Mouse (Mus musculus) MEL (cell line): ENCODE data around the gene Chst15. TPM values are rescaled to one million over a fixed set of nuclear protein-coding genes. Genes with fewer than 3 reads are reported as not detected.

Source experiments
- DNase-seq: peaks from one replicate; pipeline ENCODE4 v3.0.0; 2011; ENCODE audit warnings: low read depth, low spot score
- H3K27ac ChIP-seq: 2 replicates; pipeline ENCODE4 v1.5.1; 2012; ENCODE audit warnings: low read depth, mild to moderate bottlenecking, control low read depth, low read length, moderate library complexity; ENCODE audit not compliant: control insufficient read depth
- H3K27me3 ChIP-seq, 2 experiments: fragments of 150-350 bp in 1 of 2; sonication (generic) in 1 of 2; 2 replicates each; pipeline ENCODE4 v1.6.1; 2012; ENCODE audit warnings: low read length in 2 of 2, mild to moderate bottlenecking in 2 of 2, improper control_type of control experiment in 1 of 2, moderate library complexity in 1 of 2; ENCODE audit not compliant: insufficient read depth in 2 of 2, control insufficient read depth in 1 of 2
- H3K36me3 ChIP-seq, 2 experiments: 2 replicates each; pipeline ENCODE4 v1.6.1; 2012 to 2014; ENCODE audit warnings: low read length in 2 of 2, improper control_type of control experiment in 1 of 2, inconsistent platforms in 1 of 2, mild to moderate bottlenecking in 1 of 2; ENCODE audit not compliant: insufficient read depth in 2 of 2, control insufficient read depth in 1 of 2
- H3K4me1 ChIP-seq, 2 experiments: fragments of 150-350 bp in 1 of 2; sonication (generic) in 1 of 2; 2 replicates each; pipeline ENCODE4 v1.6.1; 2012; ENCODE audit warnings: low read length in 2 of 2, improper control_type of control experiment in 1 of 2, mild to moderate bottlenecking in 1 of 2; ENCODE audit not compliant: insufficient read depth in 2 of 2, control insufficient read depth in 1 of 2
- H3K4me3 ChIP-seq, 2 experiments: fragments of 150-350 bp in 1 of 2; sonication (generic) in 1 of 2; 2 replicates each; pipeline ENCODE4 v1.5.1; 2012; ENCODE audit warnings: low read depth in 2 of 2, low read length in 2 of 2, mild to moderate bottlenecking in 2 of 2, moderate library complexity in 2 of 2, control low read depth in 1 of 2, improper control_type of control experiment in 1 of 2; ENCODE audit not compliant: control insufficient read depth in 1 of 2, insufficient read depth in 1 of 2
- H3K79me2 ChIP-seq: 2 replicates; pipeline ENCODE4 v1.6.1; 2012; ENCODE audit warnings: mild to moderate bottlenecking, low read length, moderate library complexity; ENCODE audit not compliant: control insufficient read depth, poor library complexity, insufficient read depth
- H3K9ac ChIP-seq: 2 replicates; pipeline ENCODE4 v1.6.1; 2012; ENCODE audit warnings: low read depth, mild to moderate bottlenecking, control low read depth, low read length, moderate library complexity; ENCODE audit not compliant: control insufficient read depth, poor library complexity, severe bottlenecking
- H3K9me3 ChIP-seq: fragments of 150-350 bp; sonication (generic); replicated peaks from 2 replicates; pipeline ENCODE4 v1.6.1; 2012; ENCODE audit warnings: mild to moderate bottlenecking, low read length, improper control_type of control experiment, moderate library complexity; ENCODE audit not compliant: insufficient read depth
- CHD1 ChIP-seq: IDR thresholded peaks from 2 replicates; pipeline ENCODE4 v1.6.1; 2012; ENCODE audit warnings: low read depth, mild to moderate bottlenecking, inconsistent platforms, low read length, improper control_type of control experiment
- CTCF ChIP-seq, 3 experiments: IDR thresholded peaks in 2 of 3; conservative IDR thresholded peaks in 1 of 3; 2 replicates each; pipeline ENCODE4 v1.5.1; 2011 to 2012; ENCODE audit warnings: low read length in 3 of 3, low read depth in 2 of 3, mild to moderate bottlenecking in 2 of 3, improper control_type of control experiment in 1 of 3, inconsistent platforms in 1 of 3, mixed read lengths in 1 of 3, moderate library complexity in 1 of 3; ENCODE audit not compliant: control insufficient read depth in 1 of 3, insufficient read depth in 1 of 3, poor library complexity in 1 of 3, severe bottlenecking in 1 of 3
- MYC ChIP-seq: IDR thresholded peaks from 2 replicates; pipeline ENCODE4 v1.6.1; 2011; ENCODE audit warnings: low read depth, mild to moderate bottlenecking, low read length, improper control_type of control experiment, moderate library complexity
- POLR2AphosphoS5 ChIP-seq: IDR thresholded peaks from 2 replicates; pipeline ENCODE4 v1.6.1; 2012; ENCODE audit warnings: low read depth, borderline replicate concordance, mild to moderate bottlenecking, inconsistent platforms, low read length, moderate library complexity, mixed read lengths
- SMC3 ChIP-seq: IDR thresholded peaks from 2 replicates; pipeline ENCODE4 v1.6.1; 2011; ENCODE audit warnings: low read depth, low read length, improper control_type of control experiment
- TCF12 ChIP-seq: IDR thresholded peaks from 2 replicates; pipeline ENCODE4 v1.6.1; 2014; ENCODE audit warnings: low read depth, mild to moderate bottlenecking, inconsistent platforms, low read length, improper control_type of control experiment, moderate library complexity
- ZC3H11A ChIP-seq: IDR thresholded peaks from 2 replicates; pipeline ENCODE4 v1.6.1; 2012; ENCODE audit warnings: low read depth, mild to moderate bottlenecking, inconsistent platforms, low read length, improper control_type of control experiment
- ZKSCAN1 ChIP-seq: IDR thresholded peaks from 2 replicates; pipeline ENCODE4 v1.6.1; 2012; ENCODE audit warnings: low read depth, mild to moderate bottlenecking, inconsistent platforms, low read length, improper control_type of control experiment, moderate library complexity
- ZNF384 ChIP-seq: IDR thresholded peaks from 2 replicates; pipeline ENCODE4 v1.6.1; 2012; ENCODE audit warnings: low read depth, mild to moderate bottlenecking, inconsistent platforms, low read length, improper control_type of control experiment
- polyA plus RNA-seq, 2 experiments: library from polyadenylated mRNA; stranded (reverse) in 1 of 2; unstranded in 1 of 2; fragments of >175 nt in 1 of 2; fragments of >200 nt in 1 of 2; gene quantifications; 2 replicates each; pipeline versions ENCODE4 v1.2.1 to v1.2.4; 2012; ENCODE audit warnings: low replicate concordance in 2 of 2, low read depth in 1 of 2; ENCODE audit not compliant: insufficient read length in 2 of 2, insufficient read depth in 1 of 2, missing spikeins in 1 of 2
- total RNA-seq: library from RNA; depleted of rRNA; stranded (reverse); fragments of 300-350 nt; gene quantifications from 2 replicates; pipeline ENCODE4 v1.2.3, GENCODE M21; 2012

Gene Chst15
- total and polyA plus RNA-seq, 3 experiments, result 14.9 to 18.1 TPM; not detected in 1

DNA sequence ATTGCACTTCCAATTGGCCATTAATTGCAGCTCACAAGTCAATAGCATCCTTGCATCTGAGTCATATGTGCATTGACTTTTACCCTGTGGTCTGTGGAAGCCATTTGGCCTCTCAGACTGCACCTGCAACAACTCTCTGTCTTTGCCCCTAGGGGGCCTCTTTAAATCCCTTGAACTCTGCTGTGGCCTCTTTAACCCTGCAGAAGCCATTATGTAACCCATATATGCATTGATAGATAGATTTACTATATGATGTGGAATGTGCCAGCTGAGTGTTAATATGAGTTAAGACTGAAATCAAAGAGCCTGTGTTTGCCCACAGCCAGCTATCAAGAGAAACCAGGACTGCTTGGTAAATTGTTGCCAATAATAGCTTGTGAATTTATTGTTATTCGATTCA, 118.2 kb downstream of the Chst15 start:
- DNase-seq, result no peak
- no peak overlapping the region for H3K27ac ChIP-seq
- no peaks in the 10 kb centered on the region for H3K79me2 ChIP-seq
- no peaks in the 10 kb centered on the region for H3K36me3 ChIP-seq
- H3K9me3 ChIP-seq, result no peaks in the 10 kb centered on the region
- no peak overlapping the region for H3K4me3 ChIP-seq
- no peaks in the 10 kb centered on the region for H3K4me1 ChIP-seq
- no peak overlapping the region for H3K9ac ChIP-seq
- H3K27me3 ChIP-seq, result peaks cover 0 to 2% of the 10 kb centered on the region in 2 experiments; a peak in 3 of 4 replicates
- TF ChIP-seq MYC (no peak), TCF12 (no peak), CTCF (IDR thresholded peaks at IDR 0.05 in 2 of 3, conservative IDR thresholded peaks at IDR 0.05 in 1 of 3; ENCODE audit: control insufficient read depth in 1 of 3, insufficient read depth in 1 of 3, low read depth in 2 of 3, low read length in 3 of 3, poor library complexity in 1 of 3, severe bottlenecking in 1 of 3) (peak in 2 of 3 experiments; percentile 5 to 14; a peak in 1 of 6 replicates)
- TF ChIP-seq, all 39 proteins: peak for 1

DNA sequence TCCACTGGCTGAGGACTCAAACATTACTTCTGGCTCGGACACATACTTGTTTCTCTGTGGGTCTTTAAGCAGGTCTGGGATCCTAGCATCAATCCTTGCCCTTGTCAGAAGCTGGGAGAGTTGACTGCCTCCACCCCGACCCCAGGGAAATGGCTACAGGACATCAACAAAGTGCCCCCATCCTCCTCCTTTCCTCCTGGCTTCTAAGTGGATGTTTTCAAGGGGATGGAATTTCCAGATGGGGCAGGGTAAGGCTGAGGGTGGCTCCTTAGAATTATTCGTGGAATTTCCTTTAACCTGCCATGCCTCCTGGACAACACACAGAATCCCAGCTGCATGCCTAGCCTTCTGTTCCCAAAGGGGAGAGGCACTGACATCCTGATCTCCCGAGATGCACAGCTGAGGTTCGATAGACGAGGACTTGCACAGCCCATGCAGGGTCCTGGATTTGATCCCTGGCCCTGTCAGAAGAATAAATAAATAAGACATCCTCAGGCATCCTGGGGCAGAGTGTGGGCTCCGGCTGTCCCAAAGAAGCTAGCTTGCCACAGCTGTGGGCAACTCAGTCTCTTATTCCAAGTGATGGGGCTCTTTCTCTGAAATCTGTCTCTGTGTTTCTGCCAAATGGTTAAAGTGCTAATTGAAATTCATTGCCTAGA, 119.1 kb downstream of the Chst15 start:
- Histone ChIP-seq H3K36me3 (no peaks in the 10 kb centered on the region), H3K27ac (no peak overlapping the region), H3K9ac (no peak overlapping the region), H3K4me1 (no peaks in the 10 kb centered on the region), H3K27me3 (peaks cover 0 to 2% of the 10 kb centered on the region in 2 experiments; a peak in 3 of 4 replicates), H3K79me2 (no peaks in the 10 kb centered on the region), H3K4me3 (no peak overlapping the region), H3K9me3 (no peaks in the 10 kb centered on the region)
- no peak for DNase-seq
- TF ChIP-seq CHD1, result no peak

DNA sequence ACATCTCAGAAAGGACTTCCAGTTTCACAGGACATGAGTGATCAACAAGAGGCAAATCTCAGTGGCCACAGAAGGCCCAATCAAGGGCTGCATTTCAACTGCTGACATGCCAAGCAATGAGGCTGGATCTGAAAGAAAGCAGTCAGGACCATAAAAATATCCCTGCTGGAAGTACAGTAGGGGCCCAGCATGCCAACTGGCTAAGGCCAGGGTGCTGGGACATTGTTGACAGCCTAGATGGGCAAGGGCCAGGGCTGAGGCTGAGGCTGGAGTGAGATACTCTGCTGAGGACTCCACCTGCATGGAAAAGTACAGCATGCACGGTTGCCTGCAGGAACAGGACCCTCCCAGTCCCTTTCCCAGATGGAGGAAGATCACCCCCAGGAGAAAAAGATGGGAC, 120.4 kb downstream of the Chst15 start:
- H3K9ac ChIP-seq, result no peak overlapping the region
- no peak overlapping the region for H3K4me3 ChIP-seq
- TF ChIP-seq ZC3H11A (no peak), POLR2AphosphoS5 (no peak), ZNF384 (no peak), CTCF (IDR thresholded peaks at IDR 0.05 in 2 of 3, conservative IDR thresholded peaks at IDR 0.05 in 1 of 3; ENCODE audit: control insufficient read depth in 1 of 3, insufficient read depth in 1 of 3, low read depth in 2 of 3, low read length in 3 of 3, poor library complexity in 1 of 3, severe bottlenecking in 1 of 3) (no peak), ZKSCAN1 (no peak), SMC3 (no peak)
- no peak overlapping the region for H3K27ac ChIP-seq
- no peaks in the 10 kb centered on the region for H3K36me3 ChIP-seq
- no peaks in the 10 kb centered on the region for H3K4me1 ChIP-seq
- peaks cover 0 to 2% of the 10 kb centered on the region in 2 experiments; a peak in 3 of 4 replicates for H3K27me3 ChIP-seq
- no peaks in the 10 kb centered on the region for H3K9me3 ChIP-seq
- H3K79me2 ChIP-seq, result no peaks in the 10 kb centered on the region
- no peak for DNase-seq
